15 mouse cellular contexts compared by ENCODE assay signal in the genomic region with DNA sequence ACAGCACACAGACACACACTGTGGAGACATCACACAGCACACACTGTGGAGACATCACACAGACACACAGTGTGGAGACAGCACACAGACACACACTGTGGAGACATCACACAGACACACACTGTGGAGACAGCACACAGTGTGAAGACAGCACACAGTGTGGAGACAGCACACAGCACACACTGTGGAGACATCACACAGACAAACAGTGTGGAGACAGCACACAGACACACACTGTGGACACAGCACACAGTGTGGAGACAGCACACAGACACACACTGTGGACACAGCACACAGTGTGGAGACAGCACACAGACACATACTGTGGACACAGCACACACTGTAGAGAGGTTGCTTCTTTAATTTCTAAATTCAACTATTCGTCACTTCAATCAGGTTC. TPM values are rescaled to one million over a fixed set of nuclear protein-coding genes. Genes with fewer than 3 reads are reported as not detected.
DNase-seq lines count a peak whose midpoint lies in the region; ATAC-seq and TF ChIP-seq lines count a peak whose summit lies in the region.
"Not testable (repeated sequence)": the region's sequence is repeated elsewhere in the genome, so short reads cannot be mapped to it uniquely, and the experiment has no call there.
"Had no signal": no experiment of that assay in that cellular context is flagged by ENCODE, and none has a peak within 500 bp of the region (broad histone marks: within the 10 kb centered on the region; RNA-seq: fewer than 3 reads in every experiment).

No protein-coding gene starts in this region.

- 84% methylated on average over 1 of the region's 1 CpGs for WGBS in bone marrow, adult 2 months
- 93% methylated on average over 1 of the region's 1 CpGs for WGBS in liver, embryonic 12.5 days (ENCODE audit: insufficient replicate concordance)
- 86% methylated on average over 1 of the region's 1 CpGs for WGBS in liver, postnatal 0 days (ENCODE audit: insufficient replicate concordance)

- not testable (repeated sequence) for H3K4me3 ChIP-seq in bone marrow, adult 2 months (replicated peaks; ENCODE audit: control insufficient read depth, low read depth, low read length); liver, embryonic 12.5 days; liver, postnatal 0 days (ENCODE audit: low read depth, low read length)
- peak overlapping the region; percentile 43 for H3K4me3 ChIP-seq in megakaryocyte, embryonic 14.5 days (replicated peaks)

- H3K9me3 ChIP-seq in liver, embryonic 12.5 days (replicated peaks); liver, postnatal 0 days (ENCODE audit: low read length); megakaryocyte, embryonic 14.5 days: not testable (repeated sequence)

- not testable (repeated sequence) for TF ChIP-seq CTCF in bone marrow, adult 2 months (IDR thresholded peaks at IDR 0.05; ENCODE audit: control insufficient read depth, insufficient read depth, low read length); liver, postnatal 0 days (IDR thresholded peaks at IDR 0.05; ENCODE audit: low read depth)

- H3K27me3 ChIP-seq in liver, embryonic 12.5 days (replicated peaks); liver, postnatal 0 days (ENCODE audit: insufficient read depth, low read length); megakaryocyte, embryonic 14.5 days (replicated peaks): not testable (repeated sequence)

- H3K36me3 ChIP-seq in liver, embryonic 12.5 days = peaks cover 77% of the 10 kb centered on the region
- peaks cover 52% of the 10 kb centered on the region for H3K36me3 ChIP-seq in liver, postnatal 0 days (replicated peaks; ENCODE audit: insufficient read depth, low read length)
- H3K36me3 ChIP-seq in megakaryocyte, embryonic 14.5 days (replicated peaks; ENCODE audit: low read length) = peaks cover 90% of the 10 kb centered on the region

- H3K27ac ChIP-seq in bone marrow, adult 2 months (ENCODE audit: control insufficient read depth, insufficient read depth, low read depth, low read length, poor library complexity) = peak overlapping the region; percentile 35; the same call in 1 of the 2 replicates
- not testable (repeated sequence) for H3K27ac ChIP-seq in liver, embryonic 12.5 days; liver, postnatal 0 days (ENCODE audit: low read depth)

- H3K9ac ChIP-seq in liver, embryonic 12.5 days = not testable (repeated sequence)
- H3K9ac ChIP-seq in liver, postnatal 0 days (replicated peaks) = 0 out of 2 replicates have a peak overlapping the region, but pooled peaks have one; percentile 12

- not testable (repeated sequence) for H3K4me2 ChIP-seq in liver, embryonic 12.5 days; liver, postnatal 0 days (ENCODE audit: low read depth, low read length)

- ATAC-seq in granulocyte monocyte progenitor cell, adult 5-6 weeks (replicated peaks; ENCODE audit: poor library complexity, severe bottlenecking) = 0 out of 2 replicates have a peak, but pooled peaks have one; percentile 8
- 0 out of 2 replicates have a peak, but pooled peaks have one; percentile 22 for ATAC-seq in liver, embryonic 12.5 days
- peak; percentile 8 for ATAC-seq in liver, postnatal 0 days

- not testable (repeated sequence) for TF ChIP-seq POLR2A in bone marrow, adult 2 months (IDR thresholded peaks at IDR 0.05; ENCODE audit: borderline replicate concordance, control insufficient read depth, low read depth, low read length)

- not testable (repeated sequence) for H3K4me1 ChIP-seq in bone marrow, adult 2 months (ENCODE audit: control insufficient read depth, insufficient read depth, low read length); liver, embryonic 12.5 days; liver, postnatal 0 days (ENCODE audit: insufficient read depth)
- H3K4me1 ChIP-seq in megakaryocyte, embryonic 14.5 days = peaks cover 12% of the 10 kb centered on the region; the same call in 1 of the 2 replicates

- not testable (repeated sequence) for DNase-seq in liver, postnatal 0 days

- TF ChIP-seq EP300 in liver, postnatal 0 days (IDR thresholded peaks at IDR 0.05; ENCODE audit: low read depth) = not testable (repeated sequence)

RNA-seq across cellular contexts. Expression of a gene that starts 14.9 kb away (rescaled TPM):
- 0.34 and 0.70 TPM in 2 replicates for polyA plus RNA-seq in bone marrow, adult 2 months (2011; ENCODE audit: insufficient read depth, insufficient read length, low replicate concordance, missing spikeins)
- total RNA-seq in granulocyte monocyte progenitor cell, adult 5-6 weeks (2014; fragmentation: Nextera tagmentation) = not detected in 2 replicates
- 0.09 and 0.21 TPM in 2 replicates for total RNA-seq in granulocyte monocyte progenitor cell, adult 5-6 weeks (2017)
- 14.6 and 15.1 TPM in 2 replicates for polyA plus RNA-seq in liver, embryonic 12.5 days (2016; fragmentation: Nextera tagmentation; extraction: Ambion mirVana)
- 93.8 and 97.1 TPM in 2 replicates for polyA plus RNA-seq in liver, postnatal 0 days (2015; fragmentation: Nextera tagmentation; extraction: Ambion mirVana)
- 0.08 TPM in 1 of 2 replicates, not detected in the other for polyA plus RNA-seq in megakaryocyte, embryonic 14.5 days (2012; ENCODE audit: insufficient read depth, low replicate concordance)
- total RNA-seq: adrenal gland, adult 18-20 months; adrenal gland, postnatal 36 days had no signal

RNA-seq across cellular contexts. Expression of a gene that starts 29.7 kb away (rescaled TPM):
- polyA plus RNA-seq in bone marrow, adult 2 months (2011; ENCODE audit: insufficient read depth, insufficient read length, low replicate concordance, missing spikeins) = 16.6 and 19.1 TPM in 2 replicates
- 26.4 and 28.0 TPM in 2 replicates for total RNA-seq in granulocyte monocyte progenitor cell, adult 5-6 weeks (2014; fragmentation: Nextera tagmentation)
- total RNA-seq in granulocyte monocyte progenitor cell, adult 5-6 weeks (2017) = 17.1 and 20.2 TPM in 2 replicates
- polyA plus RNA-seq in liver, embryonic 12.5 days (2016; fragmentation: Nextera tagmentation; extraction: Ambion mirVana) = 25.6 and 28.1 TPM in 2 replicates
- polyA plus RNA-seq in liver, postnatal 0 days (2015; fragmentation: Nextera tagmentation; extraction: Ambion mirVana) = 6.7 and 8.8 TPM in 2 replicates
- polyA plus RNA-seq in megakaryocyte, embryonic 14.5 days (2012; ENCODE audit: insufficient read depth, low replicate concordance) = 10.0 and 25.2 TPM in 2 replicates

RNA-seq across cellular contexts. Expression of a gene that starts 29.8 kb away (rescaled TPM):
- polyA plus RNA-seq in bone marrow, adult 2 months (2011; ENCODE audit: insufficient read depth, insufficient read length, low replicate concordance, missing spikeins) = 54.9 and 73.7 TPM in 2 replicates
- 69.2 and 91.5 TPM in 2 replicates for total RNA-seq in granulocyte monocyte progenitor cell, adult 5-6 weeks (2014; fragmentation: Nextera tagmentation)
- 76.6 and 97.6 TPM in 2 replicates for total RNA-seq in granulocyte monocyte progenitor cell, adult 5-6 weeks (2017)
- 97.6 and 98.2 TPM in 2 replicates for polyA plus RNA-seq in liver, embryonic 12.5 days (2016; fragmentation: Nextera tagmentation; extraction: Ambion mirVana)
- 60.5 and 62.9 TPM in 2 replicates for polyA plus RNA-seq in liver, postnatal 0 days (2015; fragmentation: Nextera tagmentation; extraction: Ambion mirVana)
- polyA plus RNA-seq in megakaryocyte, embryonic 14.5 days (2012; ENCODE audit: insufficient read depth, low replicate concordance) = 5.8 and 14.3 TPM in 2 replicates

RNA-seq across cellular contexts. Expression of a gene that starts 38.5 kb away (rescaled TPM):
- 8.0 and 27.9 TPM in 2 replicates for polyA plus RNA-seq in bone marrow, adult 2 months (2011; ENCODE audit: insufficient read depth, insufficient read length, low replicate concordance, missing spikeins)
- 27.7 and 33.4 TPM in 2 replicates for total RNA-seq in granulocyte monocyte progenitor cell, adult 5-6 weeks (2014; fragmentation: Nextera tagmentation)
- 21.3 and 23.1 TPM in 2 replicates for total RNA-seq in granulocyte monocyte progenitor cell, adult 5-6 weeks (2017)
- 57.0 and 62.6 TPM in 2 replicates for polyA plus RNA-seq in liver, embryonic 12.5 days (2016; fragmentation: Nextera tagmentation; extraction: Ambion mirVana)
- polyA plus RNA-seq in liver, postnatal 0 days (2015; fragmentation: Nextera tagmentation; extraction: Ambion mirVana) = 531 and 542 TPM in 2 replicates
- 19.0 and 24.9 TPM in 2 replicates for polyA plus RNA-seq in megakaryocyte, embryonic 14.5 days (2012; ENCODE audit: insufficient read depth, low replicate concordance)
- total RNA-seq: ES-E14 had no signal
- polyA plus RNA-seq: activated CD4-positive, CD25-positive, alpha-beta regulatory T cell, adult 4 months; C2C12; cortical plate, adult 2 months; Patski had no signal

RNA-seq across cellular contexts. Expression of a gene that starts 49.7 kb away (rescaled TPM):
- 0.86 and 1.3 TPM in 2 replicates for polyA plus RNA-seq in bone marrow, adult 2 months (2011; ENCODE audit: insufficient read depth, insufficient read length, low replicate concordance, missing spikeins)
- 1.3 TPM in 1 of 2 replicates, not detected in the other for total RNA-seq in granulocyte monocyte progenitor cell, adult 5-6 weeks (2014; fragmentation: Nextera tagmentation)
- total RNA-seq in granulocyte monocyte progenitor cell, adult 5-6 weeks (2017) = 0.46 and 1.0 TPM in 2 replicates
- 4.4 and 5.2 TPM in 2 replicates for polyA plus RNA-seq in liver, embryonic 12.5 days (2016; fragmentation: Nextera tagmentation; extraction: Ambion mirVana)
- polyA plus RNA-seq in liver, postnatal 0 days (2015; fragmentation: Nextera tagmentation; extraction: Ambion mirVana) = 35.1 and 36.0 TPM in 2 replicates
- polyA plus RNA-seq in megakaryocyte, embryonic 14.5 days (2012; ENCODE audit: insufficient read depth, low replicate concordance) = 11.8 TPM in 1 of 2 replicates, not detected in the other
- polyA plus RNA-seq: activated CD4-positive, CD25-positive, alpha-beta regulatory T cell, adult 4 months; C2C12; embryonic facial prominence, embryonic 12.5 days; embryonic facial prominence, embryonic 14.5 days; forebrain, embryonic 11.5 days; Patski had no signal
